Mouse (Mus musculus) intestine, embryonic 16.5 days (tissue): ENCODE measurements around the gene Mtcl1. TPM values are rescaled to one million over a fixed set of nuclear protein-coding genes. Genes with fewer than 3 reads are reported as not detected.

Experiments used
- ATAC-seq: fragments of 200-750 bp; cut with Nextera tagmentation; 2 replicates; pipeline ENCODE4 v1.8.0; 2017; ENCODE audit warnings: moderate TSS enrichment, moderate library complexity
- H3K27ac ChIP-seq: fragments of 300-500 bp; sonication (generic); 2 replicates; pipeline ENCODE4 v1.5.1; 2014; ENCODE audit warnings: mild to moderate bottlenecking, low read length
- H3K27me3 ChIP-seq: fragments of 300-500 bp; sonication (generic); replicated peaks from 2 replicates; pipeline ENCODE4 v1.6.1; 2014; ENCODE audit warnings: low read length, control low read depth, mixed read lengths; ENCODE audit not compliant: control insufficient read depth, insufficient read depth
- H3K36me3 ChIP-seq: fragments of 300-500 bp; sonication (generic); 2 replicates; pipeline ENCODE4 v1.6.1; 2014; ENCODE audit warnings: low read length, control low read depth; ENCODE audit not compliant: control insufficient read depth, insufficient read depth
- H3K4me1 ChIP-seq: fragments of 300-500 bp; sonication (generic); 2 replicates; pipeline ENCODE4 v1.6.1; 2014; ENCODE audit warnings: low read length, control low read depth, mixed read lengths; ENCODE audit not compliant: control insufficient read depth, insufficient read depth
- H3K4me2 ChIP-seq: fragments of 300-500 bp; sonication (generic); 2 replicates; pipeline ENCODE4 v1.6.1; 2014; ENCODE audit warnings: low read depth, low read length, control low read depth
- H3K4me3 ChIP-seq: fragments of 300-500 bp; sonication (generic); 2 replicates; pipeline ENCODE4 v1.5.1; 2014; ENCODE audit warnings: mild to moderate bottlenecking, low read length
- H3K9ac ChIP-seq: fragments of 300-500 bp; sonication (generic); 2 replicates; pipeline ENCODE4 v1.6.1; 2014; ENCODE audit warnings: low read depth, low read length
- H3K9me3 ChIP-seq: fragments of 300-500 bp; sonication (generic); 2 replicates; pipeline ENCODE4 v1.6.1; 2016; ENCODE audit warnings: low read length, control low read depth; ENCODE audit not compliant: control insufficient read depth
- WGBS: fragments of 180-500 bp; shearing (Covaris S2); extraction: QIAGEN DNeasy Blood & Tissue Kit; methylation state at CpG from one replicate; pipeline ENCODE4 v1.1.7; 2014; 5-methylcytosine and 5-hydroxymethylcytosine counted together
- polyA plus RNA-seq: library from polyadenylated mRNA; unstranded; fragments of >200 nt; fragmentation: Nextera tagmentation; extraction: Ambion mirVana; gene quantifications from 2 replicates; pipeline ENCODE4 v1.2.1, GENCODE M21; 2015

The Mtcl1 gene
- polyA plus RNA-seq, 1 experiment from 2014 or later = 4.1 TPM

DNA sequence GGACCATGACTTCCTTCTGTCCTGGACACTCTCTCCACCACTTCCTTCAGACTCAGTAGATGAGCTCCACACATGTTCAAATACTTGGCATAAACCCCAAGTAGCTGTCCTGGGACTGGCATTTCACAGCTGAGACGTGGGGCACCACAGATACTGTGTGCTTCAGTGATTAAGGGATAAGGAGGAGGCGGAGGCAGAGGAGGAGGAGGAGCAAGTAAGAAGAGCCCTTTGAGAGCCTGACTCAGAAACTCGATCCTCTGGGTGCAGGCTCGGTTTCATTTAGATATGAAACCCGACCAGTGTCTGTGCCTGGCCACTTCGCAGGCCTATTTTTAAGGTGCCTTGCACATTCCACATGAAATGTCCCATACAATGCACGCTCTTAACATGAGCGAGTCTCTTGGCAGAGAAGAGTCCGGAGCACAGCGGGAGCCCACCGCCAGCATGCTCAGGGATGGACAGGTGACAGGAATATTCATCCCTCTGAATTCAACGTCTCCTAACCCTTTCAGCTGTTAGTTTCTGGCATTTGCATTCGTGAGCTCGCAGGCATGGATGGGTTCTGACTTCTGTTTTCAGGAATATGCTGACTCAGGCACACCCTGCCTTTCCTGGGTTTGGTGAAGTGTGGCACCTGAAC is 74.8 kb downstream of the Mtcl1 start:
- no peaks in the 10 kb centered on the region for H3K27me3 ChIP-seq
- no peak overlapping the region for H3K4me2 ChIP-seq
- no peak overlapping the region for H3K4me3 ChIP-seq
- H3K4me1 ChIP-seq = no peaks in the 10 kb centered on the region
- no peak overlapping the region for H3K9ac ChIP-seq
- no peak overlapping the region for H3K27ac ChIP-seq
- 58% methylated on average over 14 of the region's 14 CpGs for WGBS
- no peaks in the 10 kb centered on the region for H3K9me3 ChIP-seq
- ATAC-seq = peak; percentile 38; the same call in 1 of the 2 replicates
- H3K36me3 ChIP-seq = no peaks in the 10 kb centered on the region

DNA sequence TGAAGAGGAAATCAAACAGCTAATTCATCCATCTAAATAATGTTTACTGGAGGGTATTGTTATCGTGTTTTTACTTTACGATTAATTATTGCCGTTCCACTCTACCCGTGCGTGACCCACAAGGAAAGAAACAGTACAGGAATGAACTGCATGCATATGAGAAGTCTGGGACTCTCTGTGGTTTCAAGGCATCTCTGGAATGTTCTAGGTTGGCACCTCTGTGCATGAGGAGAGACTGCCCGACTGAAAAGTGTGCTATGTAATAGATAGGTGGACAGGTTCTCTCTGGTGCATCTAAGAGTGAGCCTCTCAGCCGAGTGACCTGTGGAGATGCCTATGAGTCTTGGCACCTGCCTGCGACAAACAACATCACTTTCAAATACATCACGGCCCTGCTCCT is 78.7 kb downstream of the Mtcl1 start:
- Histone ChIP-seq H3K9ac (no peak overlapping the region), H3K4me3 (no peak overlapping the region), H3K36me3 (no peaks in the 10 kb centered on the region), H3K27ac (no peak overlapping the region), H3K4me1 (no peaks in the 10 kb centered on the region), H3K27me3 (no peaks in the 10 kb centered on the region), H3K9me3 (no peaks in the 10 kb centered on the region), H3K4me2 (no peak overlapping the region)
- 77% methylated on average over 9 of the region's 9 CpGs for WGBS
- ATAC-seq = no peak

- Histone ChIP-seq H3K36me3 (no peaks in the 10 kb centered on the region), H3K4me1 (0 out of 2 replicates have a peak, but pooled peaks cover 4% of the 10 kb centered on the region), H3K27me3 (no peaks in the 10 kb centered on the region), H3K9me3 (no peaks in the 10 kb centered on the region), H3K27ac (no peak overlapping the region), H3K4me2 (no peak overlapping the region), H3K9ac (no peak overlapping the region), H3K4me3 (no peak overlapping the region)
- WGBS = 61% methylated on average over 6 of the region's 6 CpGs
- ATAC-seq = no peak
These were observed 79.8 kb downstream of the Mtcl1 start for GRCm38 (mm10) chr17:66369777-66370176.

DNA sequence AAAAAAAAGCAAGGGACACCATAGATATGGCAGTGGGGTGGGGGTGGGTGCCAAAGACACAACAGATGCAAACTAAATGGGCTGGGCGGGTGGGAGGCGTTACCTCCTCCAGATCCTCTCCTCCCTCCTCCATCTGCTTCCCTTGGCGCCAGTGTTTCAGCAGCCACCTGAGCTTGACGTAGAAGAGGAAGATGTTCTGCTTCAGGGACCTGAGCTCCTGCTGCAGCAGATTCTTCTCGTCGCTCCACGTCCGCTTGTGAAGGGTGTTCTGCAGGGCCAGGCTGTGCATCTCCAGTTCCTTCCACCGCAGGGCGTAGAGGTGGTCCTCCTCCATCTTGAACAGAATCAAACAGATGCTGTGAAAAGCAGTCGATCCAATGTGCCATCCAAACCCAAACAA is 81.4 kb downstream of the Mtcl1 start:
- H3K9ac ChIP-seq = no peak overlapping the region
- WGBS = 85% methylated on average over 11 of the region's 11 CpGs
- H3K27ac ChIP-seq = no peak overlapping the region
- no peaks in the 10 kb centered on the region for H3K27me3 ChIP-seq
- H3K4me1 ChIP-seq = 0 out of 2 replicates have a peak, but pooled peaks cover 4% of the 10 kb centered on the region
- no peaks in the 10 kb centered on the region for H3K36me3 ChIP-seq
- no peak for ATAC-seq
- no peaks in the 10 kb centered on the region for H3K9me3 ChIP-seq
- H3K4me2 ChIP-seq = no peak overlapping the region
- no peak overlapping the region for H3K4me3 ChIP-seq

- ATAC-seq = no peak
- Histone ChIP-seq H3K4me2 (no peak overlapping the region), H3K4me3 (no peak overlapping the region), H3K9me3 (no peaks in the 10 kb centered on the region), H3K9ac (no peak overlapping the region), H3K27me3 (no peaks in the 10 kb centered on the region), H3K4me1 (0 out of 2 replicates have a peak, but pooled peaks cover 4% of the 10 kb centered on the region), H3K36me3 (no peaks in the 10 kb centered on the region), H3K27ac (no peak overlapping the region)
- 59% methylated on average over 1 of the region's 1 CpGs for WGBS
These were observed 83.9 kb downstream of the Mtcl1 start for GRCm38 (mm10) chr17:66365664-66366063.

DNA sequence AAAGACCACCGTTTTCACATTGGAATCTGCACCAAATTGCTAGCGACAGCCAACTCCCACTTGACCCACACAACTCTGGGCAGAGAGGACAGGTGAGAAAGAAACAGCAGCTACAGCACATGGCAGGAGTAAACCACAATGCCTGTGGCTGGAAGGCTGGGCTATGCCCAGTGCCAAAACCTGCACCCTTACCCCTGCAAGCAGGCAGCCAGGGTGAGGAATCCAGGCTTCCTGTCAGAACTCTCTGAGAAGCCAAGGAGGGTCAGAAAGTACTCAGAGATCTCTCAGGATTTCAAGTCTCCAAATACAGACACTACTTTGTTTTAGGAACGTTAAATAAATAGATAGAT is 84.3 kb downstream of the Mtcl1 start:
- 68% methylated on average over 3 of the region's 3 CpGs for WGBS
- Histone ChIP-seq H3K36me3 (no peaks in the 10 kb centered on the region), H3K9ac (no peak overlapping the region), H3K27ac (no peak overlapping the region), H3K4me3 (no peak overlapping the region), H3K4me1 (0 out of 2 replicates have a peak, but pooled peaks cover 4% of the 10 kb centered on the region), H3K27me3 (no peaks in the 10 kb centered on the region), H3K9me3 (no peaks in the 10 kb centered on the region), H3K4me2 (no peak overlapping the region)
- ATAC-seq = no peak

DNA sequence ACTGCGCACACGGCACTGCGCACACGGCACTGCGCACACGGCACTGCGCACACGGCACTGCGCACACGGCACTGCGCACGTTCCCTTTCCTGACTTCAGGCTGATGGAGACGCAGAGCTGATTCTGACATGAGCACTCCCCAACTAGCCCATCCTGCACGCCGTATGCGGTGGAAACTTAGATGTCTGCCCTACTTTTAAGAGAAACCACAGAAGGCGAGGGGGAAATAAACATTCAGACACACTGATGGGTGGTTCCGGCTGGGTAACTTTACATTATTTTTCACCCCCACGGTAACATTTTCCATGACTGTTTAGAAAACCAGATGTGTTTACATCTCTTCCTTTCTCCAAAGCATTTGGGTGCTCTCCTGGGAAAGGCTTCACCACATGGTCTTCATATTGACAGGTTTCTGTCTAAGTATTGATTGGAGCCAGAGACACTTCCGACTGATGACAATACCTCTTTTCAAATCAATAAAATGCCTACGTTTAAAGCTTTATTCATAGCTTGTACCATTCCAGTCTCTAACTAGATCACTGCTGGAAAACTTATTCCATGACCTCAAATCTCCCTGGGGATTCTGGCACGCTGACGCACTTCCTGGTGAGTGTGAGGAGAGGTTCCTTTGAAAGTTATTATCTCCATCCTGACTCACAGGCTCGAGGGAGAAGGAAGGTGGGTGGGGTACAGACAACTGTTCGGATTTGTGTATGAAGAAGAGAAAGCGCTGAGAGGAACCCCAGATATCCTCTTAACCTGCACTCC is 84.8 kb downstream of the Mtcl1 start:
- no peaks in the 10 kb centered on the region for H3K36me3 ChIP-seq
- H3K9me3 ChIP-seq = no peaks in the 10 kb centered on the region
- 51% methylated on average over 25 of the region's 26 CpGs for WGBS
- 0 out of 2 replicates have a peak, but pooled peaks cover 4% of the 10 kb centered on the region for H3K4me1 ChIP-seq
- no peak overlapping the region for H3K4me2 ChIP-seq
- no peaks in the 10 kb centered on the region for H3K27me3 ChIP-seq
- H3K27ac ChIP-seq = no peak overlapping the region
- H3K4me3 ChIP-seq = no peak overlapping the region
- no peak overlapping the region for H3K9ac ChIP-seq
- no peak for ATAC-seq

GRCm38 (mm10) chr17:66363852-66364524 is 85.6 kb downstream of the Mtcl1 start:
- no peak overlapping the region for H3K27ac ChIP-seq
- WGBS = 85% methylated on average over 32 of the region's 36 CpGs

GRCm38 (mm10) chr17:66362287-66363016 is 87.1 kb downstream of the Mtcl1 start:
- H3K36me3 ChIP-seq = no peaks in the 10 kb centered on the region
- H3K27ac ChIP-seq = no peak overlapping the region
- H3K4me2 ChIP-seq = no peak overlapping the region
- H3K27me3 ChIP-seq = no peaks in the 10 kb centered on the region
- H3K4me3 ChIP-seq = no peak overlapping the region
- 0 out of 2 replicates have a peak, but pooled peaks cover 4% of the 10 kb centered on the region for H3K4me1 ChIP-seq
- H3K9ac ChIP-seq = no peak overlapping the region
- peak; percentile 64 for ATAC-seq
- 67% methylated on average over 14 of the region's 15 CpGs for WGBS
- no peaks in the 10 kb centered on the region for H3K9me3 ChIP-seq

More at GRCm38 (mm10) chr17:66363852-66364524, 85.6 kb downstream of the Mtcl1 start:
- Histone ChIP-seq H3K36me3 (no peaks in the 10 kb centered on the region), H3K4me1 (0 out of 2 replicates have a peak, but pooled peaks cover 4% of the 10 kb centered on the region), H3K9ac (no peak overlapping the region), H3K9me3 (no peaks in the 10 kb centered on the region), H3K27me3 (no peaks in the 10 kb centered on the region), H3K4me2 (no peak overlapping the region), H3K4me3 (no peak overlapping the region)
- ATAC-seq = no peak
